Mouse (Mus musculus): ENCODE results near the gene Dnajb2. TPM values are rescaled to one million over a fixed set of nuclear protein-coding genes. Genes with fewer than 3 reads are reported as not detected.

The Dnajb2 gene
- 126 TPM for polyA plus RNA-seq (2015; fragmentation: Illumina TruSeq; extraction: RNeasy Lipid Tissue Mini Kit (QIAGEN cat#74804); ENCODE audit: low read depth, low replicate concordance)

GRCm38 (mm10) chr1:75236117-75237050 lies at the start of gene Dnajb2:
Dnajb2 (plus strand) TSS chr1:75236406.

DNA sequence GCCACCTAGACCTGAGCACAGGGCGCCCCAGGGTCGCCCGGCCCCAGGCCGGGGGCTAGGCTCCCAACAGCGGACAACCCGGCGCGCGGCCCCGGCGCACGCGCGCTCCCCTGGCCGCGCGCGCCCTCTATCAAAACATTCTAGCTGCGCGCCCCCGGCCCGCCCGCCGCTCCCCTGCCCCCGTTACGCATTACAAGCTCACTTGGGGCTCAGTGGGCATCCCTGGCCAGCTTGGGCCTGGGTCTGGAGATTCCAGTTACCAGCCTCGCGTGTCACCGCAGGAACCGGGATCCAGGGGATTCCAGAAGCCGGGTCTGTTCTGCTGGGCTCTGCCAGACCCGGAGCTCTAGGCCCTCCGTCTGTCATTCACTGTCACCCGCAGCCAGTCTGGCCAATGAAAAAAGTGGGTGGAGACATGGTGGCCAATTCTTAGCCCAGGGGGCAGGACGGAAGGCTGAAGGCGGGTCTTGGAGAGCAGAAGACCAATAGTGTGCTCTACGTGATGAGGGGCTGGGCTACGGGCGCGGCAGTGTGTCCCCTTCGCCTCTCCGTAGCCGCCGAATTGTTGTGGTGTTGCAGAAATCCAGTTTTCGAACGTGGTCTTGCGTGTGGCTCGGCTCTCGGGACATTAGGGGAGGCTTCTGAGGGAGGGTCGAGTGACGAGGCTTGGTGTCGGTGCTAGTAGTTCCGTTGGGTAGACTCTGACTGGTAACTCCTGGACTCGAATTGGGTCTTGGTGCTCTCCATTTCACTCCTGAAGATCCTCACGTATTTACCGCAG lies 44.4 kb upstream of the Dnajb2 start, which contains the start of the genes Ankzf1 and Atg9a:
Gene Ankzf1, plus strand, starts transcription at position 530 of the 781 bp plus-strand sequence.
Gene Atg9a, minus strand, starts transcription at position 575 of the 781 bp plus-strand sequence.

GRCm38 (mm10) chr1:75210136-75211087 lies 25.8 kb upstream of the Dnajb2 start, which contains the start of the genes Glb1l and Stk16:
Glb1l (minus strand) TSS chr1:75210813.
Stk16 (plus strand) TSS chr1:75210838.

DNA sequence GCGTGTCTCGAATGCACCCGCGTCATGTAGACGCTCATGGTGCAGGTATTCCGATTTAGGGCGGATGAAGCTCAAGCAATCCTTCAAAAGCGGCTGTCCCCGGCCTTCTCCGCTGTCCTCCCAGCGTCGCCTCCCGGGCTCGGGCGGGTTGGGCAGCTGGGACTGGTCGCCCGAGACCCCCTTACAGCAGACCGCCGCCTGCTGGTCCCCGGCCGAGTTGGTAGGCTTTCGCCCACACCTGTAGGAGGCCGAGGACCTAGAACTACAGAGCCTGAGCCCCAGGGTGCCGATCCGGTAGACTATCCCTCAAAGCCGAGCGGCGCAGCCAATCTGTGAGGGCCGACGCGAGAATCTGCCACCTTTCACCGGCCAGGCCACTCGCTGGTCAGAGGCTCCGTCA lies 16.7 kb upstream of the Dnajb2 start, which contains the start of gene Tuba4a:
Gene Tuba4a, minus strand, starts transcription at position 335 of the 400 bp plus-strand sequence.

GRCm38 (mm10) chr1:75231664-75232152 lies 4.5 kb upstream of the Dnajb2 start, which contains the start of gene A630095N17Rik:
A630095N17Rik (minus strand) TSS chr1:75232102.

DNA sequence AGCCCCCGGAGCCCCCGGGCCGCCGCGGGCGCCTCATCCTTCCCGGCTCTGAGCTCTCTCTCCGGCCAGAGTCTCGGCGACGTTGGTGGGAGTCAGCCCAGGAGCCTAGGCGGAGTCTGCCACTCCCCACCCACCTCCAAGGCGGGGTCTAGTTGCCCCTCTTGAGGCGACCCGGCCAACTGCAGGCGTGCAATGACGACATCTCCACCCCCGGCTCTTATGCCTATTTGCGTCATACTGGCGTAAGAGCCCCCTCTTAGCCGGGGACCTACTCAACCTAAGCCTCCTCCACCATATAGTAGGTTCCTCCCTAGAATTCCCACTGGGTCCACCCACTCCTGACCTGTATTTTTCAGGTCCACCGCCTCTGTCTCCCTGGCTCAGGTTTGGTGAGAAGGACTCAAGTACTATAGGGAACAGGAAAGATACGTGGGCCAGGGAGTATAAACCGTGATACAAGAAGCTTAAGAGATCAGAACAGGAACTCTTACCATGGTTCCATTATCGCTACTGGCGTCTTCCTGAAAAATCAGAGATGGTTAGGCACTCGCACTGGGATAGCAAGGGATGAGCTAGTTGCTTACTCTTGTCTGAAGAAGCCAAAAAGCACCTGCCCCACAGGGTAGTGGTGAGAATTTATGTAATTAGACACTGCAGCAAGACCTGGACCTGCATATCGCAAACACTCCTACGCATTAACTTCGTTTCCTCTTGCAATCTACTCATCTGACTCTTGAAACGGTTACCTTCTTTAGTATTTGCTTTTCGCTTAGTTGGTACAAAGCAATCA lies 28.1 kb downstream of the Dnajb2 start, which contains the start of gene Ptprn:
Gene Ptprn, minus strand, starts transcription at position 412 of the 790 bp plus-strand sequence.

GRCm38 (mm10) chr1:75278228-75278627 lies 42.0 kb downstream of the Dnajb2 start, which contains the start of gene Resp18:
Resp18 (minus strand) TSS chr1:75278415.

Other genes starting within 250 kb of the Dnajb2 start
- 2.9 TPM for gene Nhej1, start 111.2 kb upstream of the Dnajb2 start, polyA plus RNA-seq (2015; fragmentation: Illumina TruSeq; extraction: RNeasy Lipid Tissue Mini Kit (QIAGEN cat#74804); ENCODE audit: low read depth, low replicate concordance)
- 1.2 TPM for gene Slc23a3, start 102.5 kb upstream of the Dnajb2 start, polyA plus RNA-seq (2015; fragmentation: Illumina TruSeq; extraction: RNeasy Lipid Tissue Mini Kit (QIAGEN cat#74804); ENCODE audit: low read depth, low replicate concordance)
- gene Cnppd1, start 93.7 kb upstream of the Dnajb2 start, polyA plus RNA-seq (2015; fragmentation: Illumina TruSeq; extraction: RNeasy Lipid Tissue Mini Kit (QIAGEN cat#74804); ENCODE audit: low read depth, low replicate concordance): 32.5 TPM
- gene Retreg2, start 93.6 kb upstream of the Dnajb2 start, polyA plus RNA-seq (2015; fragmentation: Illumina TruSeq; extraction: RNeasy Lipid Tissue Mini Kit (QIAGEN cat#74804); ENCODE audit: low read depth, low replicate concordance): 177 TPM
- 38.9 TPM for gene Zfand2b, start 67.8 kb upstream of the Dnajb2 start, polyA plus RNA-seq (2015; fragmentation: Illumina TruSeq; extraction: RNeasy Lipid Tissue Mini Kit (QIAGEN cat#74804); ENCODE audit: low read depth, low replicate concordance)
- 16.0 TPM for gene Abcb6, start 56.0 kb upstream of the Dnajb2 start, polyA plus RNA-seq (2015; fragmentation: Illumina TruSeq; extraction: RNeasy Lipid Tissue Mini Kit (QIAGEN cat#74804); ENCODE audit: low read depth, low replicate concordance)
- 23.9 TPM for gene Ankzf1, start 44.3 kb upstream of the Dnajb2 start, polyA plus RNA-seq (2015; fragmentation: Illumina TruSeq; extraction: RNeasy Lipid Tissue Mini Kit (QIAGEN cat#74804); ENCODE audit: low read depth, low replicate concordance)
- gene Atg9a, start 44.2 kb upstream of the Dnajb2 start, polyA plus RNA-seq (2015; fragmentation: Illumina TruSeq; extraction: RNeasy Lipid Tissue Mini Kit (QIAGEN cat#74804); ENCODE audit: low read depth, low replicate concordance): 87.2 TPM
- gene Glb1l, start 25.6 kb upstream of the Dnajb2 start, polyA plus RNA-seq (2015; fragmentation: Illumina TruSeq; extraction: RNeasy Lipid Tissue Mini Kit (QIAGEN cat#74804); ENCODE audit: low read depth, low replicate concordance): 9.7 TPM
- 131 TPM for gene Stk16, start 25.6 kb upstream of the Dnajb2 start, polyA plus RNA-seq (2015; fragmentation: Illumina TruSeq; extraction: RNeasy Lipid Tissue Mini Kit (QIAGEN cat#74804); ENCODE audit: low read depth, low replicate concordance)
- 815 TPM for gene Tuba4a, start 16.5 kb upstream of the Dnajb2 start, polyA plus RNA-seq (2015; fragmentation: Illumina TruSeq; extraction: RNeasy Lipid Tissue Mini Kit (QIAGEN cat#74804); ENCODE audit: low read depth, low replicate concordance)
- not detected for gene A630095N17Rik, start 4.3 kb upstream of the Dnajb2 start, polyA plus RNA-seq (2015; fragmentation: Illumina TruSeq; extraction: RNeasy Lipid Tissue Mini Kit (QIAGEN cat#74804); ENCODE audit: low read depth, low replicate concordance)
- 334 TPM for gene Ptprn, start 28.1 kb downstream of the Dnajb2 start, polyA plus RNA-seq (2015; fragmentation: Illumina TruSeq; extraction: RNeasy Lipid Tissue Mini Kit (QIAGEN cat#74804); ENCODE audit: low read depth, low replicate concordance)
- gene Resp18, start 42.0 kb downstream of the Dnajb2 start, polyA plus RNA-seq (2015; fragmentation: Illumina TruSeq; extraction: RNeasy Lipid Tissue Mini Kit (QIAGEN cat#74804); ENCODE audit: low read depth, low replicate concordance): 298 TPM
- 71.3 TPM for gene Dnpep, start 81.6 kb downstream of the Dnajb2 start, polyA plus RNA-seq (2015; fragmentation: Illumina TruSeq; extraction: RNeasy Lipid Tissue Mini Kit (QIAGEN cat#74804); ENCODE audit: low read depth, low replicate concordance)
- gene Des, start 123.9 kb downstream of the Dnajb2 start, polyA plus RNA-seq (2015; fragmentation: Illumina TruSeq; extraction: RNeasy Lipid Tissue Mini Kit (QIAGEN cat#74804); ENCODE audit: low read depth, low replicate concordance): 2.4 TPM
- 92.7 TPM for gene Speg, start 138.9 kb downstream of the Dnajb2 start, polyA plus RNA-seq (2015; fragmentation: Illumina TruSeq; extraction: RNeasy Lipid Tissue Mini Kit (QIAGEN cat#74804); ENCODE audit: low read depth, low replicate concordance)
- gene Gmppa, start 199.5 kb downstream of the Dnajb2 start, polyA plus RNA-seq (2015; fragmentation: Illumina TruSeq; extraction: RNeasy Lipid Tissue Mini Kit (QIAGEN cat#74804); ENCODE audit: low read depth, low replicate concordance): 61.1 TPM
- gene Asic4, start 214.0 kb downstream of the Dnajb2 start, polyA plus RNA-seq (2015; fragmentation: Illumina TruSeq; extraction: RNeasy Lipid Tissue Mini Kit (QIAGEN cat#74804); ENCODE audit: low read depth, low replicate concordance): 22.7 TPM
- gene Chpf, start 242.9 kb downstream of the Dnajb2 start, polyA plus RNA-seq (2015; fragmentation: Illumina TruSeq; extraction: RNeasy Lipid Tissue Mini Kit (QIAGEN cat#74804); ENCODE audit: low read depth, low replicate concordance): 55.1 TPM
- 55.6 TPM for gene Tmem198, start 243.1 kb downstream of the Dnajb2 start, polyA plus RNA-seq (2015; fragmentation: Illumina TruSeq; extraction: RNeasy Lipid Tissue Mini Kit (QIAGEN cat#74804); ENCODE audit: low read depth, low replicate concordance)